Mouse (Mus musculus) kidney, embryonic 16.5 days (tissue): ENCODE measurements around the gene Cenpf. TPM values are rescaled to one million over a fixed set of nuclear protein-coding genes. Genes with fewer than 3 reads are reported as not detected.

Source experiments
- ATAC-seq: fragments of 200-750 bp; cut with Nextera tagmentation; 2 replicates; pipeline ENCODE4 v1.8.0; 2017; ENCODE audit warnings: moderate TSS enrichment; ENCODE audit not compliant: low FRiP score, low TSS enrichment
- H3K27ac ChIP-seq: fragments of 300-500 bp; sonication (generic); 2 replicates; pipeline ENCODE4 v1.5.1; 2014; ENCODE audit warnings: low read length
- H3K27me3 ChIP-seq: fragments of 300-500 bp; sonication (generic); 2 replicates; pipeline ENCODE4 v1.6.1; 2014; ENCODE audit warnings: low read length, control low read depth, mixed read lengths; ENCODE audit not compliant: insufficient read depth
- H3K36me3 ChIP-seq: fragments of 300-500 bp; sonication (generic); 2 replicates; pipeline ENCODE4 v1.6.1; 2014; ENCODE audit warnings: low read length, control low read depth, mixed read lengths; ENCODE audit not compliant: insufficient read depth
- H3K4me1 ChIP-seq: fragments of 300-500 bp; sonication (generic); 2 replicates; pipeline ENCODE4 v1.6.1; 2014; ENCODE audit warnings: low read length, control low read depth, mixed read lengths; ENCODE audit not compliant: insufficient read depth
- H3K4me2 ChIP-seq: fragments of 300-500 bp; sonication (generic); replicated peaks from 2 replicates; pipeline ENCODE4 v1.6.1; 2014; ENCODE audit warnings: low read depth, low read length
- H3K4me3 ChIP-seq: fragments of 300-500 bp; sonication (generic); 2 replicates; pipeline ENCODE4 v1.5.1; 2014; ENCODE audit warnings: mild to moderate bottlenecking, low read length
- H3K9ac ChIP-seq: fragments of 300-500 bp; sonication (generic); replicated peaks from 2 replicates; pipeline ENCODE4 v1.6.1; 2014; ENCODE audit warnings: low read length
- H3K9me3 ChIP-seq: fragments of 300-500 bp; sonication (generic); 2 replicates; pipeline ENCODE4 v1.6.1; 2016; ENCODE audit warnings: low read length, control low read depth
- WGBS: fragments of 180-500 bp; shearing (Covaris S2); extraction: QIAGEN DNeasy Blood & Tissue Kit; methylation state at CpG from one replicate; pipeline ENCODE4 v1.1.7; 2014; 5-methylcytosine and 5-hydroxymethylcytosine counted together
- polyA plus RNA-seq: library from polyadenylated mRNA; unstranded; fragments of >200 nt; fragmentation: Nextera tagmentation; extraction: Ambion mirVana; gene quantifications from 2 replicates; pipeline ENCODE4 v1.2.1, GENCODE M21; 2015

The Cenpf gene
- polyA plus RNA-seq, 1 experiment from 2014 or later: 65.4 TPM

DNA sequence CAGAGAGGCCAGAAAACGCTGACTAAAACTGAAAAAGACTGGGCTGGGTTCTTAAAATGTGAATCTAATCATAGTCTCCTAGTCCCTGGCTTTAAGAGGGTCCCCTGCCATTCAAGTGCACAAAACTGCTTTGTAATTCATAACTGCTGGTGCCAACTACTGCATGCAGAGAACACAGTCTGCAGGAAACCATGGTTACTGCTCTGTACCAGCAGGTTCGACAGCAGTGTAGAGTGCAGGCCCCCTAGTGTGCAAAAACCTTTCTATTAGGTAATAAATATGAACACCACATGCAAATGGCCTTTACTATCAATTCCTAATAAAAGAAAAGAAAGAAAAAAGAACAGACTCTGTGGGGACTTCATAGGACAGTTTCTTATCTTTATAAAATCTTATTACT lies 42.5 kb downstream of the Cenpf start:
- H3K36me3 ChIP-seq: peaks cover 71% of the 10 kb centered on the region

DNA sequence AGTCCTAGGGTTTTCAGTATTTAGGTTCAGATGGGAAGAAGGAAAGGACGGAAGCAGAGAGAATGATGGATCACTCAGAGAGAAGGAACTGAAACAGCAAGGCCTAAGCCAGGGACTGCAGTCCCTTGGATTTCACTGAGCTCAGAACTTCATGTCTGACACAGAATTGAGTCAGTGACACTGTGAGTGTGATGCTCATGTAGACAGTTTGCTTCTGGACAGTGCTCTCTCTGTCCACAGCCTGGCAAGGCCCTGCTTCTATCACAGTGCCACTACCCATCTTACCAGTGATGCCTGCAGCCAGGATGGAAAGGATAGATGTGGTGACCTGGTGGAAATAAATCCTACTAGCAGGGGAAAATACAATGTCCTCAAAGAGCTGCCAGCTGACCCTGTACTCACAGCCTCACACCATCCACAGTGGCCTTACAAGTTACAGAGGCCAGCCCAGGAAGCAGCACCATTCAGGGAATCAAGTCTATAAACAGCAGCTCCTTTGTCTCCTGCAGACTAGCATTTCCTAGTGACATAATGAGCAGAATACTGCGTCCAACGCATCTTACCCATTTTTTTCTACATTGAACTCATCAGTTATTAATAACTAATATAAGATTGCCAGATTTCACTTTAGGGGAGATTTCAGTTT lies 43.1 kb downstream of the Cenpf start:
- 92% methylated on average over 3 of the region's 3 CpGs for WGBS
- Histone ChIP-seq H3K4me1 (no peaks in the 10 kb centered on the region), H3K27me3 (no peaks in the 10 kb centered on the region), H3K9ac (no peak overlapping the region), H3K36me3 (peaks cover 70% of the 10 kb centered on the region), H3K4me3 (no peak overlapping the region), H3K27ac (no peak overlapping the region), H3K4me2 (no peak overlapping the region), H3K9me3 (no peaks in the 10 kb centered on the region)
- no peak for ATAC-seq

More for the DNA sequence above, 42.5 kb downstream of the Cenpf start:
- no peaks in the 10 kb centered on the region for H3K9me3 ChIP-seq
- WGBS: 70% methylated on average over 2 of the region's 2 CpGs
- no peak overlapping the region for H3K27ac ChIP-seq
- no peak for ATAC-seq
- H3K9ac ChIP-seq: no peak overlapping the region
- H3K4me3 ChIP-seq: no peak overlapping the region
- no peaks in the 10 kb centered on the region for H3K4me1 ChIP-seq
- H3K4me2 ChIP-seq: no peak overlapping the region
- no peaks in the 10 kb centered on the region for H3K27me3 ChIP-seq

DNA sequence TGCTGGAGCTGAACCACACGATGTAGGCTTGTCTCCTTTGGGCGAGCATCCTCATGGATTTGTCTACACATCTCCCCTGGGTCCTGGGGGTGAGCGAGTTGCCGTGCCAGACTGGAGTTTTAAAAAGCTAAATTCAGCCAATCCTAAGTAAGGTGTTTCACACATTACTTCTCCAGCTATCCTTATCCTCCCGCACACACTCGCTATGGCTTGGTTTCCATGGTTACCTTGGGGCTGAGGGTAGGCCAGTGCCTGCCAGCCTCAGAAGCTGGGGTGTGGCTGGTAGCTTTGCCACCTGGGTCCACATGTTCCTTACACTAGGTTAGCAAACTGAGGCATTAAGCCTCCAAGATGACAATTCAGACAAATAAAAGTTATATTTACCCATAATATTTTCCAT lies 48.3 kb downstream of the Cenpf start:
- no peak overlapping the region for H3K27ac ChIP-seq
- H3K4me2 ChIP-seq: no peak overlapping the region
- no peaks in the 10 kb centered on the region for H3K4me1 ChIP-seq
- WGBS: 78% methylated on average over 6 of the region's 6 CpGs
- H3K9me3 ChIP-seq: no peaks in the 10 kb centered on the region
- H3K4me3 ChIP-seq: no peak overlapping the region
- H3K36me3 ChIP-seq: peaks cover 29% of the 10 kb centered on the region
- no peaks in the 10 kb centered on the region for H3K27me3 ChIP-seq
- no peak for ATAC-seq
- H3K9ac ChIP-seq: no peak overlapping the region

DNA sequence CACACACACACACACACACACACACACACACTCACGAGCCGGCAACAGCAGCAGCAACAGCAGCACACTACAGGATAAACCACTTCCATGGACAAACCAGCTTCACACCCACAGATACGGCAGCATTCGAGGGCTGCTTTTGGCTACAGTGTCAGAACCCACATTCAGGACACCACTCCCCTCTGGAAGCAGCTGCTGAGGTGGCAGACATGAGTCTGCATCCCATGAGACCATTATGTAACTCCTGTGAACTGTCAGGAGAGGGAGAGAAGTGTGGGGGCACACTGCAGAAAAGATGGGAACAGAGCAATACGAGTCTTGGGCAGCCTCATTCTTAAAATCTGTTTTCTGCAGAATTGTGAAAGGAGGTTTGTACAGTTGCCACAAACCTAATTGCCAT lies 54.1 kb downstream of the Cenpf start:
- no peaks in the 10 kb centered on the region for H3K36me3 ChIP-seq
- no peaks in the 10 kb centered on the region for H3K9me3 ChIP-seq
- H3K27me3 ChIP-seq: no peaks in the 10 kb centered on the region
- no peak overlapping the region for H3K4me3 ChIP-seq
- H3K9ac ChIP-seq: no peak overlapping the region
- no peak overlapping the region for H3K27ac ChIP-seq
- no peak overlapping the region for H3K4me2 ChIP-seq
- ATAC-seq: no peak
- WGBS: 74% methylated on average over 5 of the region's 5 CpGs
- H3K4me1 ChIP-seq: 0 out of 2 replicates have a peak, but pooled peaks cover 9% of the 10 kb centered on the region

DNA sequence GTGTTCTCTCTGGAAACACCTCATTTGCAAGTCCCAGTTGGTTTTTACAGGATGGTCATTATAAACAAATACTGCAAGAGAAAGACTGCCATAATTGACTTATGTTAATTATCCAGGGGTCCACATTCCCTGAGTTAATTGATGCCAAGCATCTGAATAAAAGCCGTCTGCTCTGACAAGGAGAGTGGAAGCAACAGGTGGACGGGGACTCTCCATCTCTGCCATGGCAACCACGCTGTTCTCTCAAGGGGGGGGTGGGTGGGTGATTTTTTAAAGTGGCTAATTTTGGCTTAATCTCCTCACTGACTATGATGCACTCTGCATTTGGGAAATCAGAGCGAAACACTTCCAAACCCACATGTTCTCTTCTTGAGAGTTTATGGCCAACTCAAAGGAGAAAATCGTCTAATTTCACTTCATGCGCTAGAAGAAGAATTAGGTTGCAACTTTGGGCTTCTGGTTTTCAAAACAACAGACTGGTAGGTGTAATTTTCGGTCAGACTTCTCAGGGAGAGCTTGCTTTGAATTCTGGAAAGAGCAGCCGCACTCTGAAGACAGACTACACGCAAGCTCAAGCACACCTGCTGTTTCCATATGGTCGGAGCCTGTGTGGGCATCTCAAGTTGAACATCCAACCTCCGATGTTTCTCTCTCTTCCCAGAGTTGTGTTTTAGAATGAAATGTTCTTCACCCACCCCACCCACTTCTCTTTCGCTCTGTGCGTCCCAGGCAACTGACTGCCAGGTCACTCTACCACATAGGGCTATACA lies 55.8 kb downstream of the Cenpf start:
- Histone ChIP-seq H3K9me3 (no peaks in the 10 kb centered on the region), H3K27ac (no peak overlapping the region), H3K4me3 (no peak overlapping the region), H3K36me3 (no peaks in the 10 kb centered on the region), H3K27me3 (no peaks in the 10 kb centered on the region), H3K4me2 (no peak overlapping the region), H3K4me1 (0 out of 2 replicates have a peak, but pooled peaks cover 12% of the 10 kb centered on the region), H3K9ac (no peak overlapping the region)
- WGBS: 80% methylated on average over 13 of the region's 13 CpGs
- no peak for ATAC-seq

DNA sequence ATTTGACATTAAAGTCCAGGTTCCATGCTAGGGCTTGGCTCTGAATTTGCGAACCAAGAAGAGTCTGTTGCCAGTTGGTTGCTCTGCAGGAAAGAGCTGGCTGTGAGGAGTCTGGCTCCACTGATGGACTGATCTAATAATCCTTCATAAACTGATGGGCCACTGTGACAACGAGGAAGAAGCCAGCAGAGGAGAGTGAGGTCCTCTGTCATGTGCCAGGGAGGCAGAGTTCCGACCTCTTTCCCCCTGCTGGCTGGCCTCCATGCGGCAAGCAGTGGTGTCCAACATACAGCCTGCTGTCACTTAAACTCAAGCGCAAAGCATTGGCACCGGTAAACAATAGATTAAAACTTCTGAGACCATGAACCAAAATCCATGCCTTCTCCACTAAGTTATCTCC lies 57.9 kb downstream of the Cenpf start:
- ATAC-seq: no peak
- Histone ChIP-seq H3K4me2 (no peak overlapping the region), H3K9me3 (no peaks in the 10 kb centered on the region), H3K4me1 (0 out of 2 replicates have a peak, but pooled peaks cover 12% of the 10 kb centered on the region), H3K36me3 (no peaks in the 10 kb centered on the region), H3K4me3 (no peak overlapping the region), H3K27ac (no peak overlapping the region), H3K9ac (no peak overlapping the region), H3K27me3 (no peaks in the 10 kb centered on the region)
- WGBS: 79% methylated on average over 6 of the region's 6 CpGs

DNA sequence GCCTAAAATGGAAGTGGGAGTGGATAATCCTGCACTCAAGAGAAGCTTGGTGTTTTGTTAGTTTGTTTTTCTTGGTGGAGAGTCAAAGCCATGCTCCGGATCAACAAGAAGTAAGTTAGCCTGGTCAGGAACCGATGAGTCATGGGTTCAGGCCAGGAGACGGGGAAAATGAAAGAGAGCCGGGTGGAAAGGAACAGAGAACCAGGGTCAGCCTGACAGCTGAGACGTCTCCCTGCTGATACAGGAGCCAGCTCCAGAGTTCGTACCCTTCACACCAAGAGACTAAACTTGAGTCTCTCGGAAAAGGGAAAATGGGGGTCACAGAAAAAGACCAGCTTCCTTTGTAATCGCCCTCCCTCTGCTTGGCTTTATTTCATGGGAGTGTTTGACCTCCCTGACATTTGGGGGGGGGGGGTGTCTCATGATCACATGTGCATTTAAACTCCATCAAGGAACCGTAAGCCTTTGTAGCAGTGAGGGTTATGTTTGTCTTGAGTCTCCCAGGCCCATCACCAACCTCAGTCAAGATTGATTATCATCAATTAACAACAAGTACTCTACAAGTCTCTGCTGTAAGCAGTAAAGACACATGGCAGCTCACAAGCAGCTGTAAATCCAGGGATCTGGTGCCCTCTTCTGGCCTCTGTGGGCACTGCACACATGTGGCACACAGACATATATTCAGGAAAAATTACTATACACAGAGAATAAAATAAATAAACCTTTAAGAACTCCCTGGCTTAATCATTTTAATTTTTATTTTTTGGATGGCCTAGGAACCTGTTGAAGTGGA lies 59.7 kb downstream of the Cenpf start:
- 22% methylated on average over 9 of the region's 9 CpGs for WGBS
- Histone ChIP-seq H3K36me3 (no peaks in the 10 kb centered on the region), H3K27ac (no peak overlapping the region), H3K9me3 (no peaks in the 10 kb centered on the region), H3K4me3 (no peak overlapping the region), H3K27me3 (no peaks in the 10 kb centered on the region), H3K4me2 (no peak overlapping the region), H3K9ac (no peak overlapping the region), H3K4me1 (0 out of 2 replicates have a peak, but pooled peaks cover 6% of the 10 kb centered on the region)
- ATAC-seq: peak; percentile 88

DNA sequence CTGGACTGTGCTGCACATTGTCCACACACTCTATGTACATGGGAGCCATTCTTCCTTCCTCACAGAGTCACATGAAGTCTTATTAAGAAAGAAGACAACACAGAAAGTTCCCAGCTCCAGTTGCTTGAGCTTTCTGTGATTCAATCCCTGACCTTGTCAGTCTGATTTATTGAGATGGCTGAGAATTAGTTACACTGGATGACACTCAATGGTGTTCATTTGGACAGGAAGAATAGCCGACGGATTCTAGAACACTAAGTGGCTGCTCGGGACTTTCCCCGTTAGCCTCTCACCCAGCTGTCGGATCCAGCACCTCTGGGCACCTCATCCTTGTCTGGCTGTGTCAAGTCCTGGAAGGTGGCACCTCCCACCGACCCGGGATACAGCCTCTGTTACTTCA lies 63.1 kb downstream of the Cenpf start:
- ATAC-seq: no peak
- H3K4me1 ChIP-seq: 0 out of 2 replicates have a peak, but pooled peaks cover 4% of the 10 kb centered on the region
- no peak overlapping the region for H3K27ac ChIP-seq
- no peaks in the 10 kb centered on the region for H3K36me3 ChIP-seq
- no peak overlapping the region for H3K9ac ChIP-seq
- no peaks in the 10 kb centered on the region for H3K9me3 ChIP-seq
- no peaks in the 10 kb centered on the region for H3K27me3 ChIP-seq
- H3K4me3 ChIP-seq: no peak overlapping the region
- 37% methylated on average over 7 of the region's 7 CpGs for WGBS
- H3K4me2 ChIP-seq: no peak overlapping the region

DNA sequence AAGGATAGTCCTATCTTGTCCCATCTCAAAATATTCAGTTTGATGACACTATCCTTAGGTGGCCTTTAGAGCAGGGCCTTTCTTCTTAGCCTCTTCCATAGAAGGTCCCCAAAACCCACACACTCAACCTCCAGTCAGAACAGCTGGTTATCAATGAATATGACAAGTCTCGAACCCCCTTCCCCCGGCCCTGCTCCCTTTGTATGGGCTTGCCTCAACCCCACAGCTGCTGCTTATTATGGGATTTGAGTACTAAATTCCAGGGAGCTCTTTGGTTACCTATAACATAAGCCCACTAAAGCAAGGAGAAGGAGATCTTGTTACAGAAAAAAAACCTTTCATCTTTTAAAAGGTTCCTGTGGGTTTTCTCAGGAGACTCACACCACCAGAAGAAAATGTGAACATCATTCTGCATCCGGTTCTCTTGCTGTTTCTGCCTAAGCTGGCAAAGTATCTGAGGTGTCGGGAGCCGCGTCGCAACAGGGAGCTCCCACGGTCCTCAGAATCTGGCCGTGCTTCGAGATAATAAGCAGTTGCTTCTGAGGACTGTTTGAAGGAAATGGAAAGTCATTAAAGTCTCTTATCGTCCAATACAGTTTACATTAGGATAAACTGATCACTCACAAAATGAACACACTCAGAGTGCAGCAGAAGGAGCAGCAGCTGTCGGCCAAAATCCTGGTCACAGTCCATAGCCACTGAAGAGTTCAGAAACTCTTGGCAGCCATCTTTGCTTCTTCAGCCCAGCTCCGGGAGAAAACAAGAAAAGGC lies 68.7 kb downstream of the Cenpf start:
- no peaks in the 10 kb centered on the region for H3K9me3 ChIP-seq
- H3K27me3 ChIP-seq: no peaks in the 10 kb centered on the region
- H3K9ac ChIP-seq: no peak overlapping the region
- no peaks in the 10 kb centered on the region for H3K36me3 ChIP-seq
- ATAC-seq: no peak
- no peak overlapping the region for H3K27ac ChIP-seq
- H3K4me2 ChIP-seq: no peak overlapping the region
- 49% methylated on average over 13 of the region's 13 CpGs for WGBS
- H3K4me3 ChIP-seq: no peak overlapping the region
- 0 out of 2 replicates have a peak, but pooled peaks cover 3% of the 10 kb centered on the region for H3K4me1 ChIP-seq
